Mouse (Mus musculus) midbrain, embryonic 12.5 days (tissue): ENCODE measurements around the gene Micall2. TPM values are rescaled to one million over a fixed set of nuclear protein-coding genes. Genes with fewer than 3 reads are reported as not detected.
"Not testable (repeated sequence)": the region's sequence is repeated elsewhere in the genome, so short reads cannot be mapped to it uniquely, and the experiment has no call there.

Experiments
- ATAC-seq: fragments of 200-750 bp; cut with Nextera tagmentation; 2 replicates; pipeline ENCODE4 v1.8.0; 2017; ENCODE audit warnings: low read depth, moderate TSS enrichment, moderate library complexity; ENCODE audit not compliant: low FRiP score
- H3K27ac ChIP-seq: fragments of 300-500 bp; sonication (generic); replicated peaks from 2 replicates; pipeline ENCODE4 v1.5.1; 2016; ENCODE audit warnings: mild to moderate bottlenecking
- H3K27me3 ChIP-seq: fragments of 300-500 bp; sonication (generic); 2 replicates; pipeline ENCODE4 v1.6.1; 2016; ENCODE audit warnings: mild to moderate bottlenecking
- H3K36me3 ChIP-seq: fragments of 300-500 bp; sonication (generic); 2 replicates; pipeline ENCODE4 v1.6.1; 2016
- H3K4me1 ChIP-seq: fragments of 300-500 bp; sonication (generic); 2 replicates; pipeline ENCODE4 v1.6.1; 2016
- H3K4me2 ChIP-seq: fragments of 300-500 bp; sonication (generic); replicated peaks from 2 replicates; pipeline ENCODE4 v1.6.1; 2016; ENCODE audit warnings: mild to moderate bottlenecking, moderate library complexity
- H3K4me3 ChIP-seq: fragments of 300-500 bp; sonication (generic); 2 replicates; pipeline ENCODE4 v1.5.1; 2016; ENCODE audit warnings: mild to moderate bottlenecking
- H3K9ac ChIP-seq: fragments of 300-500 bp; sonication (generic); replicated peaks from 2 replicates; pipeline ENCODE4 v1.6.1; 2016; ENCODE audit warnings: mild to moderate bottlenecking, moderate library complexity
- H3K9me3 ChIP-seq: fragments of 300-500 bp; sonication (generic); 2 replicates; pipeline ENCODE4 v1.6.1; 2016; ENCODE audit warnings: mild to moderate bottlenecking
- WGBS: fragments of 180-500 bp; shearing (Covaris S2); methylation state at CpG from one replicate; pipeline ENCODE4 v1.1.7; 2016; 5-methylcytosine and 5-hydroxymethylcytosine counted together
- polyA plus RNA-seq: library from polyadenylated mRNA; unstranded; fragments of >200 nt; fragmentation: Nextera tagmentation; extraction: Ambion mirVana; gene quantifications from 2 replicates; pipeline ENCODE4 v1.2.1, GENCODE M21; 2016

Micall2 gene
- polyA plus RNA-seq, 1 experiment from 2014 or later: 7.8 TPM

DNA sequence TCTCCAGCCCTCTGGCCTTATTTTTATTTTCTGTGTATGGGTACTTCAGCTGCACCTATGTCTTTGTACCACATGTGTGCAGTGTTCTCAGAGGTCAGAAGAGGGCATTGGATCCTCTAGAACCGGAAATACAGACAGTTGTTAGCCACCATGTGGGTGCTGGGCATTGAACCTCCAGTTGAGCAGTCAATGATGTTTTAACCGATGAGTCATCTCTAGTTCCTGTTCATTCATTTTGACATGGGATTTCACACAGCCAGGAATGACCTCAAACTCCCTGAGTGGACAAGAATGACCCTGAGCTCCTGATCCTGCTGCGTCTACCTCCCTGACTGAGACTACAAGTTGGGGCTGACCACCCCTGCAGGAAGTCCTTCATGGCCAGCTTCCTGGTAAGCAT lies 9.9 kb downstream of the Micall2 start:
- H3K36me3 ChIP-seq: no peaks in the 10 kb centered on the region
- 90% methylated on average over 3 of the region's 3 CpGs for WGBS
- ATAC-seq: no peak

DNA sequence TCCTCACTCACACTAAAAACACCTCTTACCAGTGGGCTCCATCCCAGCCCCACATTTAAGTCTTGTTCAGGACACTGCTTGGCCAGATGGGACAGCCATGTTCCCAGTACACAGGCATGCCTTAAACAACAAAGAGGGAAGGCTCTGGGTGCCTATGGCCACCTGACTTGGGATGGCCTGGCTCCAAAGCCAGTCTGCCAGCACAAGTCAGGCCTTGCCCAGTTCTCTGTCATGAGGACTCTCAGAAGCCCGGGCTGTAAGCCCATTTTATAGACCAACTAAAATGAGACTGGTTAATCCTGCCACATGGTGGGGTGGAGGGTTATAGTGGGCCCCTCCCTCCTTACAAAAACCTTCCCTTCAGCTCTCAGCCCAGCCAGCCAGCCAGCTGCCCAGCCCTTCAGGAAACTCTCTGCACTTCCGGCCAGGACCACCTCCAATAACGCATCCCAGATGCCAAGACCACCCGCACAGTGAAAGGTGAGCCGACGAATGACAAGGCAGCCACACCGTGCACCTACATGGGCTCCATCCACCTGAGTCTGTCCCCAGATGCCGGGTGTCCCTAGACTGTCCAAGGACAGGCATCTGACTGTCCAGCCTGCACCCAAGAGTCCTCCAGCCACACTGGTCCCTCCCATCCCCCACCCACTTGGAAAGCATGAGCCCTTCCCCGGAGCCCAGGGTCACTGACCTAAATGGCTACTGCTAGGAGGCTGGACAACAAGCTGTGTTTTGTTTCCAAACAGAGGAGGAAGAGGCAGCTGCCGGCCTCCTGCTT lies 11.6 kb downstream of the Micall2 start:
- 0 out of 2 replicates have a peak overlapping the region, but pooled peaks have one; percentile 6 for H3K9ac ChIP-seq
- no peaks in the 10 kb centered on the region for H3K9me3 ChIP-seq
- H3K27ac ChIP-seq: no peak overlapping the region
- H3K36me3 ChIP-seq: no peaks in the 10 kb centered on the region
- WGBS: 61% methylated on average over 10 of the region's 10 CpGs
- no peak for ATAC-seq
- no peak overlapping the region for H3K4me3 ChIP-seq
- H3K4me2 ChIP-seq: no peak overlapping the region
- H3K27me3 ChIP-seq: no peaks in the 10 kb centered on the region
- H3K4me1 ChIP-seq: peaks cover 6% of the 10 kb centered on the region

More for the DNA sequence above, 9.9 kb downstream of the Micall2 start:
- H3K27ac ChIP-seq: no peak overlapping the region
- H3K4me1 ChIP-seq: peaks cover 15% of the 10 kb centered on the region
- no peaks in the 10 kb centered on the region for H3K9me3 ChIP-seq
- no peak overlapping the region for H3K4me3 ChIP-seq
- H3K9ac ChIP-seq: no peak overlapping the region
- no peaks in the 10 kb centered on the region for H3K27me3 ChIP-seq
- H3K4me2 ChIP-seq: no peak overlapping the region

DNA sequence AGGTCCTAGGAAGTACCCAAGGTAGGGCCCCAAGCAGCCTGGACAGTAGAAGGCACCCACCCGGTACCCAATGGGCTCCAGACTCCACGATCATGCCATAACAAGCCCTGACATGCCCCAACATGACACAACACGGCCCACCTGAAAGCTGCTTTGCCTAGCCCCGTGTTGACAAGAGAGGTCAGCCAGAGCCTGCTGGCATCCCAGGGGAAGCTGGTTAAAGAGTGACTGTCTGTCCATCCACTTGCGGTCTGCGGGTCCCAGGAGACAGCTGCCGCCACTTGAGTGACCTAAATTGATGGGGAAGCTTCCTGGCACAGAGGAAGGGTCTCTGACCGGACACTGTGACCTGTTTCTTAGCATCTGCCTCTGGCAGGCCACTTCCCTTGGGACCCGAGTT lies 13.0 kb downstream of the Micall2 start:
- 82% methylated on average over 9 of the region's 9 CpGs for WGBS
- Histone ChIP-seq H3K4me3 (no peak overlapping the region), H3K36me3 (no peaks in the 10 kb centered on the region), H3K4me1 (peaks cover 13% of the 10 kb centered on the region), H3K9ac (no peak overlapping the region), H3K4me2 (no peak overlapping the region), H3K9me3 (no peaks in the 10 kb centered on the region), H3K27ac (no peak overlapping the region), H3K27me3 (no peaks in the 10 kb centered on the region)
- no peak for ATAC-seq

DNA sequence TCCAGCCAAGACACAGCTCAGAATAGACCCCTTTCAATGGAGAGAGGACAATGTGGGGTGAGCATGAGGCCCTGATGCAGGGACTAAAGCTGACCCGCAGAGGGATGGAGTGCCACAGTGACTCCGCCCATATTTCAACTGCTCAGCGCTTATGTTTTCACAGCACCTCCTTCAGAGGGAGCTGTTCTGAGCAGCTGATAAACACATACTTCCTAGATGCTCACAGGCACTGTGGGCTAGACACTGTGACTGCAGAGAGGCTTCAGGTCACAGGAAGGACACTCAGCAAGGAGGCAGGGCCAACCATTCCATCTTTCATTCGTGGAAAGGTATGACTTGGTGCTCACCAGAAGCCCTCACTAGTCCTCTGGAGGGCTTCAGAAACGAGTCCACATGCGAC lies 13.4 kb downstream of the Micall2 start:
- Histone ChIP-seq H3K27ac (no peak overlapping the region), H3K4me3 (no peak overlapping the region), H3K27me3 (no peaks in the 10 kb centered on the region), H3K9me3 (no peaks in the 10 kb centered on the region), H3K36me3 (no peaks in the 10 kb centered on the region), H3K9ac (no peak overlapping the region), H3K4me1 (peaks cover 13% of the 10 kb centered on the region), H3K4me2 (no peak overlapping the region)
- no peak for ATAC-seq
- WGBS: 68% methylated on average over 6 of the region's 6 CpGs

DNA sequence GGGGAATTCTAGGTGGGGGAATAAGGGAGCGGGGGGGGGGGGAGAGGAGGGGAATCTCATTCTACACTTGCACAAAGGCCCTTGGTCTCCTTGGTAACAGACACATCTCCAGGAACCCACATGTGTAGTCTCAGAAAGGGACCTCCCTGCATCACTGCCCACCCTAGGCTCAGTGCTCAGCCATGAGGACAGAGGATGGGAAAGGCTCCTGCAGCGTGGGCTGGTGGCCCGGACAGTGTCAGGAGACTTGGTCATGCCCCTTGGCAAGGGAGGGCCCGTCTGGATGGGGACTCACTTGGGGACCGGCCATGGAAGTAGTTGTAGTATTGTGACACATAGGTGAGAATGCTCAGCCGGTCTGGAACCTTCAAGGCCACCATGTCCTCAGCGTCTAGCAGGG lies 17.2 kb downstream of the Micall2 start:
- no peak overlapping the region for H3K4me3 ChIP-seq
- 0 out of 2 replicates have a peak, but pooled peaks have one; percentile 6 for ATAC-seq
- no peak overlapping the region for H3K9ac ChIP-seq
- no peak overlapping the region for H3K4me2 ChIP-seq
- H3K27ac ChIP-seq: no peak overlapping the region
- H3K36me3 ChIP-seq: 0 out of 2 replicates have a peak, but pooled peaks cover 4% of the 10 kb centered on the region
- H3K9me3 ChIP-seq: no peaks in the 10 kb centered on the region
- H3K4me1 ChIP-seq: peaks cover 7% of the 10 kb centered on the region
- 70% methylated on average over 7 of the region's 7 CpGs for WGBS
- no peaks in the 10 kb centered on the region for H3K27me3 ChIP-seq

DNA sequence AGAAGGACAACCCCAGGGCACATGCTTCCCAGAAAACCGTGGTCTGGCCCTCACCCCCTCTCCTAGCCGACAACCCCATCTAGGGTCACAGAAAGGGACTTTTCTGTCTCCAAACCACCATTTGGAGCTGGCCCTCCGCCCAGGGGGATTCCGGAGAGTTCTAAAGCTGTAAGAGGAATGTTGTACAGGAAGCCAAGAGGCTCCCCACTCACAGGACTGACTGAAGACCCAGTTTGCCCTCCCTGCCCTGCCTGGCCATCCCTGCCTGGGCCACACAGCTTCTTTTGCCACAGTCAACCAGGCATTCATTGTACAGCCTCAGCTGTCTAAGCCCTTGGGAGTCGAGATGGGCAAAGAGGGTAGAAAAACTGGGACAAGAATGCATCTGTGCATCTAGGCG lies 17.6 kb downstream of the Micall2 start:
- Histone ChIP-seq H3K27ac (0 out of 2 replicates have a peak overlapping the region, but pooled peaks have one; percentile 46), H3K4me3 (no peak overlapping the region), H3K9me3 (no peaks in the 10 kb centered on the region), H3K36me3 (0 out of 2 replicates have a peak, but pooled peaks cover 4% of the 10 kb centered on the region), H3K9ac (no peak overlapping the region), H3K27me3 (no peaks in the 10 kb centered on the region), H3K4me2 (no peak overlapping the region), H3K4me1 (peaks cover 7% of the 10 kb centered on the region)
- 68% methylated on average over 6 of the region's 6 CpGs for WGBS
- ATAC-seq: no peak

DNA sequence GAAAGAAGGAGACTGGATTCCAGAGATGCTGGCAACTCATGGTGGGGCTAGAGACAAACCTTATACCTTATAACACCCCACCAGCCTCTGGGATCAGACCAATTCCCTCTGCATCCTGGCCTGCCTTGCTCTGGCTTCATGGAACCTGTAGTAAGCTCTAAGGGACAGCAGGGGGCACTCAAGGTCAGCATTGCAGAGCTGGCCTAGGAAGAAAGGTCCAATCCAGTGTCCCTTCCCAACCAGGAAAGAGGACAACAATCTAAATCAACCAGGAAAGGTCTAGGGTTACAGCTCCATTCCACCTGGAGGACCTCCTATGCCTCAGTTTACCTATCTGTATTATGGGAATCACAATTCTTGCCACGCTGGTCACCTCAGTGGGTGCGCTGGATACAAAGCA lies 18.4 kb downstream of the Micall2 start:
- 0 out of 2 replicates have a peak, but pooled peaks cover 4% of the 10 kb centered on the region for H3K36me3 ChIP-seq
- 93% methylated on average over 2 of the region's 2 CpGs for WGBS
- H3K9ac ChIP-seq: no peak overlapping the region
- H3K27me3 ChIP-seq: no peaks in the 10 kb centered on the region
- H3K4me2 ChIP-seq: no peak overlapping the region
- H3K4me1 ChIP-seq: peaks cover 7% of the 10 kb centered on the region
- H3K27ac ChIP-seq: no peak overlapping the region
- no peaks in the 10 kb centered on the region for H3K9me3 ChIP-seq
- H3K4me3 ChIP-seq: no peak overlapping the region
- 0 out of 2 replicates have a peak, but pooled peaks have one; percentile 12 for ATAC-seq

DNA sequence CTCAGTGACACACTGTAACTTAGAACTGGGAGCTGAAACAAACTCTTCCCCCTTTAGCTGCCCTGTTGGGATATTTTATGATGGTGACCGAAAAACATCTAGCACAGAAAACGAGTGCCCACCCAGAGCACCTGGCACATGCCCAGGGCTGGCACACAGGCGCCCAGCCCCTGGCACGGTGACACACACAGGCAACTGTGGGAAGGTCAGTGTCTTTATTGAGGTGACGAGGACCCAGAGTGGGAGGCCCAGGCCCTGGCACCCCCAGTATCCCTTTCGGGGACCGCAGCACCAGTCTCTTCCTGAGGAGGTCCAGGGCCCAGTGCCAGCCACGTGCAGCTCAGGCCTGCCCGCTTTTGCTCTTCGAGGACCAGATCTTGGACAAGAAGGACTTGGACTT lies 29.6 kb downstream of the Micall2 start:
- H3K27ac ChIP-seq: no peak overlapping the region
- H3K4me2 ChIP-seq: no peak overlapping the region
- no peaks in the 10 kb centered on the region for H3K9me3 ChIP-seq
- no peak overlapping the region for H3K9ac ChIP-seq
- no peaks in the 10 kb centered on the region for H3K4me1 ChIP-seq
- no peaks in the 10 kb centered on the region for H3K27me3 ChIP-seq
- no peak for ATAC-seq
- H3K4me3 ChIP-seq: no peak overlapping the region
- H3K36me3 ChIP-seq: peaks cover 46% of the 10 kb centered on the region
- 90% methylated on average over 10 of the region's 10 CpGs for WGBS

DNA sequence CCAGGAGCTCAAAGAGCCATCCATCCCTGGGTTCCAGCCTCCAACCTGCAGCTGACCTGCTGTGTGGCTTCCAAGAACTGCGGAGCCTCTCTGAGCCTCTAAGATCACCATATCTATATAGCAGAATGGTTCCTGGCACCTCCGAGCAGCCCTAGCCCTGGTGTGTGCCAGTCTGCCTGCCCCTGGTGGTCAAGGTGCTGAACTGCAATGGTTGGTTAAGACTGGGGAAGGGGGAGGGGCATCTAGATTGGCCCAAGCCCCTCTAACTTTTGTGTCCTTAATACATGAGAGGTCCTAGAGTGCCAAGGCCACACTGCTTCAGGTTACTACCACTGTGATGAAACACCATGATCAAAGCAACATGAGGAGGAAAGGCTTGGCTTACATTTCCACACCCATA lies 33.2 kb downstream of the Micall2 start:
- no peak overlapping the region for H3K4me3 ChIP-seq
- 0 out of 2 replicates have a peak, but pooled peaks cover 3% of the 10 kb centered on the region for H3K4me1 ChIP-seq
- no peaks in the 10 kb centered on the region for H3K27me3 ChIP-seq
- peaks cover 17% of the 10 kb centered on the region; the same call in 1 of the 2 replicates for H3K36me3 ChIP-seq
- ATAC-seq: no peak
- H3K4me2 ChIP-seq: no peak overlapping the region
- H3K27ac ChIP-seq: no peak overlapping the region
- 61% methylated on average over 2 of the region's 2 CpGs for WGBS
- no peaks in the 10 kb centered on the region for H3K9me3 ChIP-seq
- H3K9ac ChIP-seq: no peak overlapping the region

DNA sequence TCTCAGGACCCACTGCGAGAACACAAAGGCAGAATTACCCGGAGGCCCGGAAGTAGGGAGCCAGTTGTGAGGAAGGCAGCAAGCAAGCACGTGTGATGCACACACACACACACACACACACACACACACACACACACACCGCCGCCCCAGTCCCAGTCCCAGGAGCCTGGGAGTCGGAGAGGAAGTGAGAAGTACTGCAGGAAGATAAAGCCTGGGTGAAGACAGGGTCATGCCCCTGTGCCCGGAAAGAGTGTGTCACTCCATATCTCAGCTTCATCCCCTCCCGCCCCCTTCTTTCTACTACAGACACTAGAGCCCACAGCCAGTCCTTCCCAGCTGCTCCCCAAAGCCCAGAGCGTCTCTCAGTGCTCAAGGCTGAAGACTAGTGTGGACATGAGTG lies 33.9 kb downstream of the Micall2 start:
- H3K27me3 ChIP-seq: no peaks in the 10 kb centered on the region
- WGBS: 78% methylated on average over 10 of the region's 10 CpGs
- no peak overlapping the region for H3K4me3 ChIP-seq
- no peaks in the 10 kb centered on the region for H3K9me3 ChIP-seq
- H3K27ac ChIP-seq: no peak overlapping the region
- no peak overlapping the region for H3K4me2 ChIP-seq
- H3K4me1 ChIP-seq: 0 out of 2 replicates have a peak, but pooled peaks cover 3% of the 10 kb centered on the region
- no peak overlapping the region for H3K9ac ChIP-seq
- no peak for ATAC-seq
- peaks cover 17% of the 10 kb centered on the region; the same call in 1 of the 2 replicates for H3K36me3 ChIP-seq

DNA sequence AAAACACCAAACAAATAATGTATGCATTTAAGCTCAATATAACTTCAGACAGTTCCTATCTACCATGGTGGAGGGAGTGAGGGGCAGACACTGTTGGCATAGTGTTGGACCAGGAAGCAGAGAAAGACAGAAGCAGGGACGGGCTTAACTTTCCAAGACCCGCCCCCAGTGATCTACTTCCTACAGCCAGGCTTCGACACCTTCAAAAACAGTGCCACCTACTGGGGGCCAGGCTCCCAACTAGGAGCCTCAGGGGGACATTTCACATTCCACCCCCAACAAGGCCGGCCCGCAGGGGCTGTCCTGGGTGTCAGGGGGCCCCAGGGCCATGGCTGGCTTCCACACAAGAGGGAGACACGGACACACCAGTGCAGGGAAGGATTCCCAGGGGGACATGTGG lies 39.2 kb downstream of the Micall2 start:
- WGBS: 89% methylated on average over 6 of the region's 6 CpGs

DNA sequence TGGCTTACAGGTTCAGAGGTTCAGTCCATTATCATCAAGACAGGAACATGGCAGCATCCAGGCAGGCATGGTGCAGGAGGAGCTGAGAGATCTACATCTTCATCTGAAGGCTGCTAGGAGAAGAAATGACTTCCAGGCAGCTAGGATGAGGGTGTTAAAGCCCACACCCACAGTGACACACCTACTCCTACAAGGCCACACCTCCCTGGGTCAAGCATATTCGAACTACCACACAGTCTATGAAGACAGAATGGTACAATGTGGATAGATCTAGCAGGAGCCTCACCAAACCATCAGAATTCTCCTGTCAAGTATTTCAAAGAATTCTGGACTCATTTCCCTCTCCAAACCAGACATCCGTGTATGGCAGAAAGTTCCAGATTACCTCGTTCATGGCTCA lies 40.3 kb downstream of the Micall2 start:
- ATAC-seq, H3K4me2 ChIP-seq, H3K36me3 ChIP-seq, H3K27me3 ChIP-seq, H3K9me3 ChIP-seq, H3K27ac ChIP-seq, H3K4me3 ChIP-seq, H3K9ac ChIP-seq: not testable (repeated sequence)
- WGBS: 82% methylated on average over 3 of the region's 3 CpGs
- peaks cover 11% of the 10 kb centered on the region for H3K4me1 ChIP-seq

More for the DNA sequence above, 39.2 kb downstream of the Micall2 start:
- Histone ChIP-seq H3K4me3 (no peak overlapping the region), H3K4me1 (peaks cover 11% of the 10 kb centered on the region), H3K27ac (no peak overlapping the region), H3K36me3 (no peaks in the 10 kb centered on the region), H3K27me3 (no peaks in the 10 kb centered on the region), H3K9me3 (no peaks in the 10 kb centered on the region), H3K9ac (no peak overlapping the region), H3K4me2 (no peak overlapping the region)
- no peak for ATAC-seq
